Mouse (Mus musculus) cerebellum, adult 8-10 months (tissue): Measurements from ENCODE around the gene Hmox1.

Experiments
- DNase-seq: peaks from one replicate; pipeline ENCODE4 v3.0.0; 2022

Hmox1 gene

GRCm38 (mm10) chr8:75088989-75089881 is 4.2 kb upstream of the Hmox1 start:
- DNase-seq = no peak

GRCm38 (mm10) chr8:75090781-75091365 is 2.5 kb upstream of the Hmox1 start:
- no peak for DNase-seq

- no peak for DNase-seq
Observed at GRCm38 (mm10) chr8:75102956-75103355, 9.5 kb downstream of the Hmox1 start.

DNA sequence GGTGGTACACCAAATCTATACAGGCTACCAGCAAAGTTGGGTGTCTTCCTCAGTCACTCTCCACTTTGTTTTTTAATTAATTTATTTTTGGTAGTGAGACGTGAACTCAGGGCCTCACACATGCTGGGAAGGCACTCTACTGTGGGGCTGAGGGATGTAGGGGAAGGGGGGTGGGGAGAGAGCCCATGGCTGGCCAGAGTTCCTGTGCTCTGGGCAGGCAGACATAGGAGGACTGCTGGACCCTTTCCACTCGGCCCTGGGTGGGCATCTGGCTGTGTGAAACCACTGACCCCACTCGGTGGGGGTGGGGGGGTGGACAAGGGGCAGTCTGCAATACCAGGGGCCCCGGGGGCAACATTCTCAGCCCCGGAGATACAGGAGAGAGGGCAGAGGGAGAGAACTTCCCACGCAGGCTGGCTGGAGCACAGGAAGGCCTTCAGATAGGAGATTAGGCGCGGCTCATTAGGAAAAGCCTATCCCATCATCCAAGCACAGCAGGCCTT is 10.0 kb downstream of the Hmox1 start:
- DNase-seq = no peak

- DNase-seq = peak; percentile 76
Observed at GRCm38 (mm10) chr8:75108527-75109235, 15.3 kb downstream of the Hmox1 start.

DNA sequence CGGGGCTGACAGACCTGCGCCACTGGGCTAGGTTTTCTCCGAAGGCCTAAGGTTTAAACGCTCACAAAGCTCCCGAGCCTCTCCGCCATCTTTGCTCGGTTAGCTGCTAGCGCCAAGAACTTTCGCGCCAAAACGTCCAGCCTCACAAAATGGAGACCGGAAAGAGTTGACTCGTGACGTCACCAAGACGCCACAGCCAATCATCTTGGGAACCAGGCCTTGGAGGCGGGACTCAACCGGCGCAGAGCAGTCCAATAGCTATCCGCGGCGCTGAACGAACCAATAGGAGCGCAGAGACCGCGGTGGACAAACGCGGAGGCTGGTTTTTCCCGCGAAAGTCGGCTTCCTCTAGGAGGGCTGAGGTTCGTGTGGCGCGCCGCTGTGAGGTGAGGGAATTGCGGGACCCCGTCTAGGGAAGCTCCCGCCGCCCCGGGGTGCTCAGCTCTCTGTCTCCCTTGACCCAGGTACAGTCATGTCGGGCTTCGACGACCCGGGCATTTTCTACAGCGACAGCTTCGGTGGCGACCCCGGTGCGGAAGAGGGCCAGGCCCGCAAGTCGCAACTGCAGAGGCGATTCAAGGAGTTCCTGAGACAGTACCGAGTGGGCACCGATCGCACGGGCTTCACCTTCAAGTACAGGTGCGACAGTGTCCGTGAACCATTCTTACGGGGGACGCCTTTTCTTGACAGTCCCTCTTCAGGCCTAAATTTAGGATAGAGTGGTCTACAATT is 16.0 kb downstream of the Hmox1 start, which contains the start of gene Mcm5:
Gene Mcm5, plus strand, starts transcription at position 334 of the 732 bp plus-strand sequence.
- DNase-seq = peak; percentile 99

- DNase-seq = no peak
Observed at GRCm38 (mm10) chr8:75110093-75110492, 16.7 kb downstream of the Hmox1 start.

DNA sequence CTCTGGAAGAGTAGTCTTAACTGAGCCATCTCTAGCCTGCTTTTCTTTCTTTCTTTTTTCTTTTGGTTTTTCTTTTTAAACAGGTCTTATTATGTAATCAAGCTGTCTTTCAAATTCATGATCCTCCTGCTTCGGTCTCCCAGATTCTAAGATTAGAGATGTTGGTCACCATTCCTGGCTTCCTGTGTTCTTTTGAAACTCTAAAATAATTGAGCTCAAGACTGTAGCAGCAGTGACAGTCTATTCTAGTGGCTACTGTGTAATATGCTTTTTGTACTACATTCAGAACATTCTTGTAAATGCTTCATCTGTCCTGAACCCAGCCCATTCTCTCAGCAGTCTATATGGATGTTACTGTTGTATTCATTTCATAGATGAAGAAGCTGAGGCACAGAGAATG is 25.1 kb downstream of the Hmox1 start:
- DNase-seq = no peak

DNA sequence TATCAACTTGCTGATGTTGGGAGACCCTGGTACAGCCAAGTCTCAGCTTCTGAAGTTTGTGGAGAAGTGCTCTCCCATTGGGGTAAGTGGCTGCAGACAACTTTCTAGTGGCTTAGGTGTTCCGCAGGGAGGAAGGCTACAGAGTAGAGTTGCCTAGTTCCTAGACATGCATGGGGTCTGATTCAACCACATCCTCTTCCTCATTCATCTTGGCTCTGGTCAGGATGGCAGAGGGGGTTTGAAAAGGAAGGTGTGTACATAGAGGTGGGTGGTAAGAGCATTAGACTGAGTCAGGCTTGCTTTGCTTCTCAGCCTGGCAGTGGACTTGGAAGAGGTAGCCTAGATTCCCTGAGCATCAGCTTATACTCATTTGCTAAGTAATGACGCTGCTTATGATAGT is 25.9 kb downstream of the Hmox1 start:
- no peak for DNase-seq

DNA sequence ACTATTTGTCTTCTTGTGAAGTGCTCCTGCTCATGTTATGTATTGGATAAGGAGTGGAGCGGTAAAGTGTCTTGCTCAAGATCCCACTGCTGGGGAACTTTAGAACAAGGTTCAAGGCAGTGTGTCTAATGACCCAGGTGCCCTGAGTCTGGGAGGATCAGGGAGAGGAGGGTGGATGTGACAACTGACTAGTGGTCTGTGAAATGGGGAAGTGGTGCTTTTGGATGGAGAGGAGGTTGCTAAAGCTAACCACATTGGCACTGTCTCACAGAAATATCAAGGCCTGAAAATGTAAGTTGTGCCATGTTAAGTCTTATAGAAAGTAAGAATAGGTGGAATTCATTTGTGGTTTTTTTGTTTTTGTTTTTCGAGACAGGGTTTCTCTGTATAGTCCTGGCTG is 26.3 kb downstream of the Hmox1 start:
- no peak for DNase-seq

- DNase-seq = no peak
Observed at GRCm38 (mm10) chr8:75127406-75127805, 34.0 kb downstream of the Hmox1 start.

- DNase-seq = peak; percentile 48
Observed at GRCm38 (mm10) chr8:75132485-75132884, 39.1 kb downstream of the Hmox1 start.

GRCm38 (mm10) chr8:75133399-75133798 is 40.0 kb downstream of the Hmox1 start:
- DNase-seq = no peak

GRCm38 (mm10) chr8:75134603-75135391 is 41.4 kb downstream of the Hmox1 start:
- peak; percentile 40 for DNase-seq

- DNase-seq = no peak
Observed at GRCm38 (mm10) chr8:75135756-75136155, 42.3 kb downstream of the Hmox1 start.

DNA sequence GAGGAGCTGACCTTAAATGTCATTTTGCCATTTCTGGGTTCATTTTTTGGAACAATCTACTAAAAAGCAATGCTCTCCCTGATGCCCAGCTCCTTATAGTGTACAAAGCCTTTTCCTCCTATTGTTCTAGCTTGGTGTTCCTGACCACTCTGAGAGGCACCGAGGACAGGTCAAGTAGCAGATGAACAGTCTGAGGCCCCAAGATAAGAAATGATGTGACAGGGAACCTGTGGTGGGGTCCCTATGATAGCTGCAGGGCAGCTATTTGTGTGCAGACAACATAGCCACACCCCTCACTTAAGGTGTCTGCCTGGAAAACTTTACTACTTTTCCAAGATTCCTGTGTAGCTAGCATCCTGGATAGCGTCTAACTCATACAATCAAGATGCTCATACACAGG is 42.8 kb downstream of the Hmox1 start:
- DNase-seq = no peak

DNA sequence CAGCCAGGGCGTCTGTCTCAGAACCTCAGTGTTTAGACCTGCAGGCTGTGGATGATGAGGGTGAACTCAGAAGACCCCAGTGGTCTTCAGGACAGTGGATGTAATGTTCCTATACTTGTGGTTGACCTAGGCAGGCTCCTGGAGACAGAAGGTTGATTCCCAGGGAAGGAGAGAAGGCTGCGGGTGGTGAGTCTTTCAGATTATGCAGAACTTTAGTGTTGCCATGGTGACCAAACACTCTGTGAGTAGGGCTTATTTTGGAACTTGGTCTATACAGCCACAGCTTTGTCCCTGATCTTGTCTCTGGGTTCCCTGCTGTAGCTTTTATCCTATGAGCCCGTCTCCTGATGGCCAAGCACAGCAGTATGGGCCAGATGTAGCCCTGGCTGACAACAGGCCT is 44.1 kb downstream of the Hmox1 start:
- no peak for DNase-seq
